ENCODE assay signal across 10 mouse cellular contexts in genomic region chr2:45104066-45104465, GRCm38 (mm10). TPM values are rescaled to one million over a fixed set of nuclear protein-coding genes. Genes with fewer than 3 reads are reported as not detected.
DNase-seq lines count a peak whose midpoint lies in the region; ATAC-seq and TF ChIP-seq lines count a peak whose summit lies in the region.
"Had no signal": no experiment of that assay in that cellular context is flagged by ENCODE, and none has a peak within 500 bp of the region (broad histone marks: within the 10 kb centered on the region; RNA-seq: fewer than 3 reads in every experiment).

No protein-coding gene starts in this region.

- no peaks in the 10 kb centered on the region for H3K27me3 ChIP-seq in kidney, embryonic 14.5 days (ENCODE audit: control insufficient read depth, insufficient read depth, low read length)
- H3K27me3 ChIP-seq in embryonic facial prominence, embryonic 15.5 days, result peaks cover 4% of the 10 kb centered on the region; the same call in 1 of the 2 replicates
- no peaks in the 10 kb centered on the region for H3K27me3 ChIP-seq in hindbrain, embryonic 14.5 days (ENCODE audit: control insufficient read depth, insufficient read depth, low read length)
- H3K27me3 ChIP-seq in midbrain, postnatal 0 days (ENCODE audit: insufficient read depth, low read length), result no peaks in the 10 kb centered on the region

- ATAC-seq in kidney, embryonic 14.5 days (ENCODE audit: low FRiP score, low TSS enrichment), result no peak
- ATAC-seq in embryonic facial prominence, embryonic 15.5 days (ENCODE audit: insufficient number of reproducible peaks, low FRiP score, low TSS enrichment, low read depth), result no peak
- no peak for ATAC-seq in hindbrain, embryonic 14.5 days (ENCODE audit: low FRiP score)
- no peak for ATAC-seq in midbrain, postnatal 0 days (ENCODE audit: low FRiP score)

- no peaks in the 10 kb centered on the region for H3K9me3 ChIP-seq in kidney, embryonic 14.5 days (ENCODE audit: control insufficient read depth, low read length)
- no peaks in the 10 kb centered on the region for H3K9me3 ChIP-seq in embryonic facial prominence, embryonic 15.5 days (replicated peaks)
- no peaks in the 10 kb centered on the region for H3K9me3 ChIP-seq in hindbrain, embryonic 14.5 days (ENCODE audit: control insufficient read depth, low read length)
- no peaks in the 10 kb centered on the region for H3K9me3 ChIP-seq in midbrain, postnatal 0 days (ENCODE audit: low read length)

- no peak for DNase-seq in kidney, postnatal 36 days
- DNase-seq in hindbrain, embryonic 14.5 days (ENCODE audit: low spot score), result no peak
- no peak for DNase-seq in midbrain, postnatal 0 days (ENCODE audit: low spot score)
- no peak for DNase-seq in adipocyte (ENCODE audit: low spot score)
- no peak for DNase-seq in cerebellum, adult 11-12 months
- no peak for DNase-seq in ovary, postnatal 14 days (ENCODE audit: low spot score)
- DNase-seq: kidney, adult 18-20 months; thymus, adult 18-20 months had no signal

- TF ChIP-seq CTCF in midbrain, postnatal 0 days (IDR thresholded peaks at IDR 0.05), result no peak

- peak overlapping the region; percentile 32; the same call in 1 of the 2 replicates for H3K9ac ChIP-seq in kidney, embryonic 14.5 days (ENCODE audit: low read depth, low read length)
- 0 out of 2 replicates have a peak overlapping the region, but pooled peaks have one; percentile 4 for H3K9ac ChIP-seq in embryonic facial prominence, embryonic 15.5 days
- H3K9ac ChIP-seq in hindbrain, embryonic 14.5 days, result peak overlapping the region; percentile 92
- H3K9ac ChIP-seq in midbrain, postnatal 0 days (replicated peaks; ENCODE audit: low read length, poor library complexity, severe bottlenecking), result no peak overlapping the region

- peaks cover 7% of the 10 kb centered on the region; the same call in 1 of the 2 replicates for H3K4me1 ChIP-seq in kidney, embryonic 14.5 days (ENCODE audit: control insufficient read depth, insufficient read depth, low read length)
- H3K4me1 ChIP-seq in embryonic facial prominence, embryonic 15.5 days, result peaks cover 33% of the 10 kb centered on the region
- H3K4me1 ChIP-seq in hindbrain, embryonic 14.5 days (replicated peaks; ENCODE audit: control insufficient read depth, insufficient read depth, low read length), result peaks cover 72% of the 10 kb centered on the region
- H3K4me1 ChIP-seq in midbrain, postnatal 0 days (ENCODE audit: insufficient read depth, low read length), result no peaks in the 10 kb centered on the region

- 66% methylated on average over 4 of the region's 4 CpGs for WGBS in kidney, embryonic 14.5 days
- 48% methylated on average over 4 of the region's 4 CpGs for WGBS in embryonic facial prominence, embryonic 15.5 days
- WGBS in hindbrain, embryonic 14.5 days, result 37% methylated on average over 4 of the region's 4 CpGs
- 42% methylated on average over 4 of the region's 4 CpGs for WGBS in midbrain, postnatal 0 days

- H3K4me3 ChIP-seq in kidney, embryonic 14.5 days (ENCODE audit: low read length), result no peak overlapping the region
- peak overlapping the region; percentile 28; the same call in 1 of the 2 replicates for H3K4me3 ChIP-seq in embryonic facial prominence, embryonic 15.5 days (replicated peaks)
- peak overlapping the region; percentile 78; the same call in 1 of the 2 replicates for H3K4me3 ChIP-seq in hindbrain, embryonic 14.5 days (replicated peaks; ENCODE audit: low read length)
- H3K4me3 ChIP-seq in midbrain, postnatal 0 days (ENCODE audit: low read depth, low read length), result no peak overlapping the region

- 0 out of 2 replicates have a peak overlapping the region, but pooled peaks have one; percentile 2 for H3K27ac ChIP-seq in kidney, embryonic 14.5 days (ENCODE audit: low read depth, low read length)
- peak overlapping the region; percentile 55; the same call in 1 of the 2 replicates for H3K27ac ChIP-seq in embryonic facial prominence, embryonic 15.5 days (replicated peaks)
- peak overlapping the region; percentile 97 for H3K27ac ChIP-seq in hindbrain, embryonic 14.5 days
- H3K27ac ChIP-seq in midbrain, postnatal 0 days (ENCODE audit: low read depth, low read length), result 0 out of 2 replicates have a peak overlapping the region, but pooled peaks have one; percentile 26

- peak overlapping the region; percentile 19; the same call in 1 of the 2 replicates for H3K4me2 ChIP-seq in kidney, embryonic 14.5 days (replicated peaks; ENCODE audit: low read depth, low read length)
- peak overlapping the region; percentile 44 for H3K4me2 ChIP-seq in embryonic facial prominence, embryonic 15.5 days (replicated peaks)
- peak overlapping the region; percentile 74 for H3K4me2 ChIP-seq in hindbrain, embryonic 14.5 days (replicated peaks)
- H3K4me2 ChIP-seq in midbrain, postnatal 0 days (ENCODE audit: low read depth, low read length, poor library complexity, severe bottlenecking), result peak overlapping the region; percentile 33

- H3K36me3 ChIP-seq in kidney, embryonic 14.5 days (ENCODE audit: control insufficient read depth, insufficient read depth, low read length), result no peaks in the 10 kb centered on the region
- H3K36me3 ChIP-seq in embryonic facial prominence, embryonic 15.5 days, result no peaks in the 10 kb centered on the region
- no peaks in the 10 kb centered on the region for H3K36me3 ChIP-seq in hindbrain, embryonic 14.5 days (replicated peaks; ENCODE audit: control insufficient read depth, insufficient read depth)
- H3K36me3 ChIP-seq in midbrain, postnatal 0 days (ENCODE audit: insufficient read depth, low read length), result no peaks in the 10 kb centered on the region

RNA-seq across cellular contexts. Expression of gene Zeb2, which starts 13.1 kb away (rescaled TPM):
- 41.2 and 52.2 TPM in 2 replicates for polyA plus RNA-seq in kidney, embryonic 14.5 days (2014; fragmentation: Nextera tagmentation; extraction: Ambion mirVana)
- polyA plus RNA-seq in embryonic facial prominence, embryonic 15.5 days (2015; fragmentation: Nextera tagmentation; extraction: Ambion mirVana), result 69.8 and 71.2 TPM in 2 replicates
- 38.8 and 41.9 TPM in 2 replicates for polyA plus RNA-seq in hindbrain, embryonic 14.5 days (2014; fragmentation: Nextera tagmentation; extraction: Ambion mirVana)
- 39.6 and 48.1 TPM in 2 replicates for total RNA-seq in midbrain, postnatal 0 days (2014; rRNA removed)
- polyA plus RNA-seq in midbrain, postnatal 0 days (2015; fragmentation: Nextera tagmentation; extraction: Ambion mirVana), result 13.4 and 15.3 TPM in 2 replicates

Comparison
In these comparisons a context has a peak if more than half of its experiments do, and no peak if none do; other contexts are left out.
1. H3K27ac ChIP-seq: peak in every context shown above with its lines; median percentile 97 in hindbrain, embryonic 14.5 days; 55 in embryonic facial prominence, embryonic 15.5 days; 26 in midbrain, postnatal 0 days; 2 in kidney, embryonic 14.5 days.
2. H3K4me2 ChIP-seq: peak in every context shown above with its lines; median percentile 74 in hindbrain, embryonic 14.5 days; 44 in embryonic facial prominence, embryonic 15.5 days; 33 in midbrain, postnatal 0 days; 19 in kidney, embryonic 14.5 days.
3. H3K4me3 ChIP-seq: peak in embryonic facial prominence, embryonic 15.5 days (single experiment) and hindbrain, embryonic 14.5 days (single experiment); none in kidney, embryonic 14.5 days (single experiment) and midbrain, postnatal 0 days (single experiment).